In the genomic region with DNA sequence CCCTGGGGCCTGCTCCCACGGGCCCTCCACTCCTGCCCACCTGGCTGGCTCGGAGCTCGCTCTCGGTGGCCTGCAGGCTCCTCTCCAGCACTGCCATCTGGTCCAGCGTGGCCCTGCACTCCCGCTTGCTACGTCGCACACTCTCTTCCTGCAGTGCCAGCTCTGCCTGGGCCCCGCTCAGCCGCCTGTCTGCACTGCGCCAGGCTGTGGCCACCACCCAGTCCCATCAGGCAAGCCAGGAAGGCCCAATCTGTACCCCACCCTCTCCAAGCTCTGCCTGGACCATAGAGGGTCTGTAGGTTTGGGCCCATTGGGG, we compare ENCODE assay signal across 10 mouse cellular contexts. TPM values are rescaled to one million over a fixed set of nuclear protein-coding genes. Genes with fewer than 3 reads are reported as not detected.
DNase-seq lines count a peak whose midpoint lies in the region; ATAC-seq and TF ChIP-seq lines count a peak whose summit lies in the region.
"Had no signal": no experiment of that assay in that cellular context is flagged by ENCODE, and none has a peak within 500 bp of the region (broad histone marks: within the 10 kb centered on the region; RNA-seq: fewer than 3 reads in every experiment).

No protein-coding gene starts in this region.

- H3K27ac ChIP-seq in left cerebral cortex, adult 2 months = peak overlapping the region; percentile 44; the same call in 1 of the 2 replicates
- peak overlapping the region; percentile 73 for H3K27ac ChIP-seq in hindbrain, embryonic 14.5 days
- H3K27ac ChIP-seq in midbrain, postnatal 0 days (ENCODE audit: low read depth, low read length) = peak overlapping the region; percentile 52

- peaks cover 37% of the 10 kb centered on the region for H3K36me3 ChIP-seq in hindbrain, embryonic 14.5 days (replicated peaks; ENCODE audit: control insufficient read depth, insufficient read depth)
- peaks cover 16% of the 10 kb centered on the region for H3K36me3 ChIP-seq in midbrain, postnatal 0 days (ENCODE audit: insufficient read depth, low read length)
- H3K36me3 ChIP-seq: G1E had no signal

- peak overlapping the region; percentile 22; the same call in 1 of the 2 replicates for H3K9ac ChIP-seq in hindbrain, embryonic 14.5 days
- no peak overlapping the region for H3K9ac ChIP-seq in midbrain, postnatal 0 days (replicated peaks; ENCODE audit: low read length, poor library complexity, severe bottlenecking)

- H3K27me3 ChIP-seq in hindbrain, embryonic 14.5 days (ENCODE audit: control insufficient read depth, insufficient read depth, low read length) = no peaks in the 10 kb centered on the region
- H3K27me3 ChIP-seq in midbrain, postnatal 0 days (ENCODE audit: insufficient read depth, low read length) = no peaks in the 10 kb centered on the region

- no peak overlapping the region for H3K4me3 ChIP-seq in left cerebral cortex, adult 2 months
- H3K4me3 ChIP-seq in hindbrain, embryonic 14.5 days (replicated peaks; ENCODE audit: low read length) = no peak overlapping the region
- no peak overlapping the region for H3K4me3 ChIP-seq in midbrain, postnatal 0 days (ENCODE audit: low read depth, low read length)

- H3K4me1 ChIP-seq in hindbrain, embryonic 14.5 days (replicated peaks; ENCODE audit: control insufficient read depth, insufficient read depth, low read length) = peaks cover 26% of the 10 kb centered on the region
- 0 out of 2 replicates have a peak, but pooled peaks cover 7% of the 10 kb centered on the region for H3K4me1 ChIP-seq in midbrain, postnatal 0 days (ENCODE audit: insufficient read depth, low read length)

- ATAC-seq in hindbrain, embryonic 14.5 days (ENCODE audit: low FRiP score) = peak; percentile 26; the same call in 1 of the 2 replicates
- ATAC-seq in midbrain, postnatal 0 days (ENCODE audit: low FRiP score) = no peak

- 42% methylated on average over 11 of the region's 11 CpGs for WGBS in hindbrain, embryonic 14.5 days
- WGBS in midbrain, postnatal 0 days = 43% methylated on average over 11 of the region's 11 CpGs

- no peak for TF ChIP-seq CTCF in left cerebral cortex, adult 2 months (IDR thresholded peaks at IDR 0.05)
- no peak for TF ChIP-seq CTCF in midbrain, postnatal 0 days (IDR thresholded peaks at IDR 0.05)

- intact Hi-C loops in left cerebral cortex, adult 2 months (cut with DNase I) = no loop called here

- H3K4me2 ChIP-seq in hindbrain, embryonic 14.5 days (replicated peaks) = no peak overlapping the region
- no peak overlapping the region for H3K4me2 ChIP-seq in midbrain, postnatal 0 days (ENCODE audit: low read depth, low read length, poor library complexity, severe bottlenecking)

- DNase-seq in left cerebral cortex, adult 2 months (ENCODE audit: extremely low spot score in 1 of 2, low spot score in 2 of 2) = no peak
- DNase-seq in left cerebral cortex, adult 11 months (ENCODE audit: low spot score) = no peak
- DNase-seq in cerebellum, postnatal 36 days = peak; percentile 57 to 61
- DNase-seq in hindbrain, embryonic 14.5 days (ENCODE audit: low spot score) = no peak
- DNase-seq in midbrain, postnatal 0 days (ENCODE audit: low spot score) = no peak
- no peak for DNase-seq in right cerebral cortex, adult 18-20 months
- DNase-seq in embryo, embryonic 10.5 days (ENCODE audit: low spot score) = no peak
- no peak for DNase-seq in layer of hippocampus, adult 11-12 months (ENCODE audit: low spot score)

- no peaks in the 10 kb centered on the region for H3K9me3 ChIP-seq in hindbrain, embryonic 14.5 days (ENCODE audit: control insufficient read depth, low read length)
- H3K9me3 ChIP-seq in midbrain, postnatal 0 days (ENCODE audit: low read length) = no peaks in the 10 kb centered on the region
- H3K9me3 ChIP-seq: G1E had no signal

RNA-seq across cellular contexts. Expression of a gene that starts 11.4 kb away (rescaled TPM):
- 1 to 10 TPM; 4.8 to 4.9 TPM for total RNA-seq in left cerebral cortex, adult 2 months (2021)
- polyA plus RNA-seq in hindbrain, embryonic 14.5 days (2014; fragmentation: Nextera tagmentation; extraction: Ambion mirVana) = 164 and 190 TPM in 2 replicates
- 19.5 and 32.4 TPM in 2 replicates for total RNA-seq in midbrain, postnatal 0 days (2014; rRNA removed)
- 103 and 104 TPM in 2 replicates for polyA plus RNA-seq in midbrain, postnatal 0 days (2015; fragmentation: Nextera tagmentation; extraction: Ambion mirVana)
- total RNA-seq: G1E; neutrophil, adult 5-6 weeks had no signal
- polyA plus RNA-seq: G1E had no signal

RNA-seq across cellular contexts. Expression of a gene that starts 34.9 kb away (rescaled TPM):
- 100 to 1,000 TPM; 150 to 155 TPM for total RNA-seq in left cerebral cortex, adult 2 months (2021)
- 176 and 178 TPM in 2 replicates for polyA plus RNA-seq in hindbrain, embryonic 14.5 days (2014; fragmentation: Nextera tagmentation; extraction: Ambion mirVana)
- 379 and 419 TPM in 2 replicates for total RNA-seq in midbrain, postnatal 0 days (2014; rRNA removed)
- 182 and 201 TPM in 2 replicates for polyA plus RNA-seq in midbrain, postnatal 0 days (2015; fragmentation: Nextera tagmentation; extraction: Ambion mirVana)

RNA-seq across cellular contexts. Expression of a gene that starts 38.8 kb away (rescaled TPM):
- total RNA-seq in left cerebral cortex, adult 2 months (2021) = 10 to 100 TPM; 68.1 to 71.3 TPM
- 5.0 and 5.4 TPM in 2 replicates for polyA plus RNA-seq in hindbrain, embryonic 14.5 days (2014; fragmentation: Nextera tagmentation; extraction: Ambion mirVana)
- 22.0 and 33.2 TPM in 2 replicates for total RNA-seq in midbrain, postnatal 0 days (2014; rRNA removed)
- 3.2 and 4.2 TPM in 2 replicates for polyA plus RNA-seq in midbrain, postnatal 0 days (2015; fragmentation: Nextera tagmentation; extraction: Ambion mirVana)

RNA-seq across cellular contexts. Expression of a gene that starts 56.6 kb away (rescaled TPM):
- total RNA-seq in left cerebral cortex, adult 2 months (2021) = 10 to 100 TPM; 44.9 to 45.9 TPM
- 44.2 and 46.9 TPM in 2 replicates for polyA plus RNA-seq in hindbrain, embryonic 14.5 days (2014; fragmentation: Nextera tagmentation; extraction: Ambion mirVana)
- 51.4 and 54.5 TPM in 2 replicates for total RNA-seq in midbrain, postnatal 0 days (2014; rRNA removed)
- polyA plus RNA-seq in midbrain, postnatal 0 days (2015; fragmentation: Nextera tagmentation; extraction: Ambion mirVana) = 42.2 and 51.1 TPM in 2 replicates

Comparison
In these comparisons a context has a peak if more than half of its experiments do, and no peak if none do; other contexts are left out.
1. DNase-seq: peak in cerebellum, postnatal 36 days (2 of 2); none in left cerebral cortex, adult 2 months (0 of 2), left cerebral cortex, adult 11 months (single experiment), hindbrain, embryonic 14.5 days (single experiment), midbrain, postnatal 0 days (single experiment), right cerebral cortex, adult 18-20 months (single experiment), embryo, embryonic 10.5 days (single experiment) and layer of hippocampus, adult 11-12 months (single experiment).
2. Peak in every context shown above with its lines, with median percentiles within 50 percentile points of each other: H3K27ac ChIP-seq.